Mouse (Mus musculus) stomach, postnatal 0 days (tissue): ENCODE data around the gene Gm21974.

Source experiments
- CTCF ChIP-seq: IDR thresholded peaks from 2 replicates; pipeline ENCODE4 v1.5.1; 2016; ENCODE audit warnings: antibody characterized with exemption, low read depth, mild to moderate bottlenecking, moderate library complexity
- EP300 ChIP-seq: optimal IDR thresholded peaks from 2 replicates; pipeline ENCODE3; 2016; ENCODE audit warnings: antibody characterized with exemption

GRCm38 (mm10) chr7:127874812-127875626, 20.2 kb downstream of the Gm21974 start:
- TF ChIP-seq CTCF: no peak
- no peak for TF ChIP-seq EP300
